Mouse (Mus musculus) T-helper 17 cell (primary cell): ENCODE measurements around the gene Actr10.

Source experiments
- in situ Hi-C, 2 experiments: fragments of 300-600 bp; cut with MboI, MseI; formaldehyde crosslinking; loops; 1 replicate in 1 of 2; 2 replicates in 1 of 2; pipeline ENCODE4 v1.15.1; 2025; ENCODE audit warnings: high pct_unique_total_duplicates in 2 of 2

Gene Actr10

GRCm38 (mm10) chr12:70937571-70938384 lies at the start of gene Actr10:
Gene Actr10, plus strand, starts transcription at chr12:70937857.
- in situ Hi-C loops: no loop called here

GRCm38 (mm10) chr12:70890405-70890804 lies 47.3 kb upstream of the Actr10 start:
- in situ Hi-C loops: no loop called here

- in situ Hi-C loops: no loop called here
Observed at GRCm38 (mm10) chr12:70890874-70891470, 46.7 kb upstream of the Actr10 start.

GRCm38 (mm10) chr12:70895275-70895674 lies 42.4 kb upstream of the Actr10 start:
- in situ Hi-C loops: loop anchor here in 1 of 2 experiments (5.0 kb wide), 1 partner anchor 58 kb away; no protein-coding TSS in a partner anchor

GRCm38 (mm10) chr12:70896068-70896467 lies 41.6 kb upstream of the Actr10 start:
- in situ Hi-C loops: loop anchor here in 1 of 2 experiments (5.0 kb wide), 1 partner anchor 59 kb away; no protein-coding TSS in a partner anchor

GRCm38 (mm10) chr12:70897434-70897833 lies 40.2 kb upstream of the Actr10 start:
- in situ Hi-C loops: loop anchor here in 1 of 2 experiments (5.0 kb wide), 1 partner anchor 60 kb away; no protein-coding TSS in a partner anchor

GRCm38 (mm10) chr12:70898450-70898849 lies 39.2 kb upstream of the Actr10 start:
- in situ Hi-C loops: loop anchor here in 1 of 2 experiments (5.0 kb wide), 1 partner anchor 61 kb away; no protein-coding TSS in a partner anchor

GRCm38 (mm10) chr12:70904471-70904870 lies 33.2 kb upstream of the Actr10 start:
- in situ Hi-C loops: no loop called here

GRCm38 (mm10) chr12:70906867-70907266 lies 30.8 kb upstream of the Actr10 start:
- in situ Hi-C loops: loop anchor here in 1 of 2 experiments (5.0 kb wide), 1 partner anchor 410 kb away; no protein-coding TSS in a partner anchor

GRCm38 (mm10) chr12:70907651-70908050 lies 30.0 kb upstream of the Actr10 start:
- in situ Hi-C loops: loop anchor here in 1 of 2 experiments (5.0 kb wide), 1 partner anchor 410 kb away; no protein-coding TSS in a partner anchor

- in situ Hi-C loops: loop anchor here in 1 of 2 experiments (5.0 kb wide), 1 partner anchor 411 kb away; no protein-coding TSS in a partner anchor
Observed at GRCm38 (mm10) chr12:70908076-70908475, 29.6 kb upstream of the Actr10 start.

- in situ Hi-C loops: loop anchor here in 1 of 2 experiments (5.0 to 10.0 kb wide), 2 partner anchors 413 to 675 kb away; partner anchors contain the start of gene Pygl
Observed at GRCm38 (mm10) chr12:70910241-70910720, 27.4 kb upstream of the Actr10 start.

GRCm38 (mm10) chr12:70911029-70911428 lies 26.6 kb upstream of the Actr10 start:
- in situ Hi-C loops: loop anchor here in 1 of 2 experiments (5.0 to 10.0 kb wide), 2 partner anchors 414 to 676 kb away; partner anchors contain the start of gene Pygl

- in situ Hi-C loops: loop anchor here in 1 of 2 experiments (5.0 to 10.0 kb wide), 2 partner anchors 415 to 677 kb away; partner anchors contain the start of gene Pygl
Observed at GRCm38 (mm10) chr12:70911676-70912379, 25.8 kb upstream of the Actr10 start.

GRCm38 (mm10) chr12:70913429-70913828 lies 24.2 kb upstream of the Actr10 start:
- in situ Hi-C loops: loop anchor here in 1 of 2 experiments (5.0 to 10.0 kb wide), 2 partner anchors 416 to 679 kb away; partner anchors contain the start of gene Pygl

GRCm38 (mm10) chr12:70914387-70914786 lies 23.3 kb upstream of the Actr10 start:
- in situ Hi-C loops: loop anchor here in 1 of 2 experiments (5.0 to 10.0 kb wide), 2 partner anchors 417 to 680 kb away; partner anchors contain the start of gene Pygl

GRCm38 (mm10) chr12:70929781-70930180 lies 7.9 kb upstream of the Actr10 start:
- in situ Hi-C loops: no loop called here

GRCm38 (mm10) chr12:70937150-70937549 lies 507 bp upstream of the Actr10 start:
- in situ Hi-C loops: no loop called here

GRCm38 (mm10) chr12:70940806-70941205 lies 3.1 kb downstream of the Actr10 start:
- in situ Hi-C loops: no loop called here

- in situ Hi-C loops: no loop called here
Observed at GRCm38 (mm10) chr12:70944181-70944580, 6.5 kb downstream of the Actr10 start.
